Mouse (Mus musculus) layer of hippocampus, adult 8-10 months (tissue): ENCODE data around the gene Rfpl4. TPM values are rescaled to one million over a fixed set of nuclear protein-coding genes. Genes with fewer than 3 reads are reported as not detected.
"Not testable (repeated sequence)": the region's sequence is repeated elsewhere in the genome, so short reads cannot be mapped to it uniquely, and the experiment has no call there.

ENCODE experiments used
- DNase-seq, 2 experiments: peaks; one replicate each; pipeline ENCODE4 v3.0.0; 2022; ENCODE audit warnings: low spot score in 2 of 2
- microRNA-seq, 2 experiments: library from miRNA; unstranded; fragments of <30 nt; microRNA quantifications; one replicate each; pipeline ENCODE4 v1.2.0; 2022
- total RNA-seq, 4 experiments: library from RNA; stranded (reverse); gene quantifications; 2 replicates each; pipeline ENCODE4 v1.2.4; 2022

The Rfpl4 gene
- total RNA-seq, 4 experiments from 2014 or later: not detected

DNA sequence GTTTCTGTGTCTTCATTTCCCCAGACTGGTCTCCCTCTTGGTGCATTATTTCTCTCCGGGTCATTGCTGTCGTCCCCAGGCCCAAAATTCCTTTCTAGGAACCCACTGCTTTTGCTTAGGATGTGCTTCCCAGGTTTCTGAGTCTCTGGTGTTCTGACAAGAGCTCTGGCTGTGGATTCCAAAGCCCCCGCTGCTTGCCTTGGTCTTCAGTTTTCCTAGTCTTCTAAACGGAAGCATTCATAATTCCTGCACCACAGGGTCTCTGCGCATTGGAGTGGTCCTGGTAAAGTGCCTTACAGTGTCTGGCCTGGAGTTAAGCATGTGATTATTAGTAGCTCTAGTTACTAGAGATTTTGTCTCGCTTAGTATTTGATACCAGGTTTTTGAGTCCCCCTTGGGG, 35.9 kb downstream of the Rfpl4 start:
- no peak for DNase-seq

- DNase-seq: peak; percentile 95 to 97
These were observed 36.6 kb downstream of the Rfpl4 start, which contains the start of gene Epn1 for GRCm38 (mm10) chr7:5080010-5080751. Epn1 (plus strand) TSS chr7:5080235.

GRCm38 (mm10) chr7:5079365-5080009, 37.3 kb downstream of the Rfpl4 start:
- DNase-seq: not testable (repeated sequence)

DNA sequence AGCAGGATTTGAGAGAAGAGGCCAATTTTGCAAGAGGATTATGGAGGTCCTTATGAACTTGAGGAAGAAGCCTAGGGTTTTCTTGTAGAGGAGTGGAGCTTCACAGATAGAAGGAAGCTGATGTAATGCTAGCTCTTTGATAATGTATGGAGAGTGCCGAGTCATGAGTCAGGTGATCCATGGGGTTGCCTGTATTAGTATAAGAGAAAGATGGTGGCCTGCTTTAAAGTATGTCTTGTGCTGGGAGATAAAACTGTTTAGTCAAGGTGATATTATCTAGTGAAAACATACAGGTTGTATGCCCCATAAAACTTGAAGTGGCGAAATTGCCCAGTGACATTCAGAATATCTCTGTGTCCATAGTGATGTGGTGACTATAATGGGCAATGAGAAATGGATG, 39.8 kb downstream of the Rfpl4 start:
- no peak for DNase-seq

DNA sequence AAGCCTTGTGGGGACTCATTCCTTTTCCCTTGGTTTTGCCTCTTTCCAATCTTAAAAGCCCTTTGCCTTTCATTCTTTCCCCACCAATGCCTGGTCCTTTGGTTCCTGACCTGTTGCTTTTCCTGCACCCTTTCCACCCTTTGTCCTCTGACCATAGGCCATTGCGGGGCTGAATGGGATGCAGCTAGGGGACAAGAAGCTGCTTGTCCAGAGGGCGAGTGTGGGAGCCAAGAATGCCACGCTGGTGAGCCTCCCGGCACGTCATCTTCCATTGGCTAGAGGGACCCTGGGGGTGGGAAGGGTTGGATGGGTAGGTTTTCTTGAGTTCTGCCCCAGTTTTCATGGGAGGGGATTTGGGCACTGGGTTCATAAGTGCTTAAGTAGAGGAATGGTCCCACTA, 41.8 kb downstream of the Rfpl4 start:
- DNase-seq: no peak

GRCm38 (mm10) chr7:5073586-5073985, 43.2 kb downstream of the Rfpl4 start:
- DNase-seq: no peak

- no peak for DNase-seq
These were observed 51.9 kb downstream of the Rfpl4 start for GRCm38 (mm10) chr7:5064886-5065285.

DNA sequence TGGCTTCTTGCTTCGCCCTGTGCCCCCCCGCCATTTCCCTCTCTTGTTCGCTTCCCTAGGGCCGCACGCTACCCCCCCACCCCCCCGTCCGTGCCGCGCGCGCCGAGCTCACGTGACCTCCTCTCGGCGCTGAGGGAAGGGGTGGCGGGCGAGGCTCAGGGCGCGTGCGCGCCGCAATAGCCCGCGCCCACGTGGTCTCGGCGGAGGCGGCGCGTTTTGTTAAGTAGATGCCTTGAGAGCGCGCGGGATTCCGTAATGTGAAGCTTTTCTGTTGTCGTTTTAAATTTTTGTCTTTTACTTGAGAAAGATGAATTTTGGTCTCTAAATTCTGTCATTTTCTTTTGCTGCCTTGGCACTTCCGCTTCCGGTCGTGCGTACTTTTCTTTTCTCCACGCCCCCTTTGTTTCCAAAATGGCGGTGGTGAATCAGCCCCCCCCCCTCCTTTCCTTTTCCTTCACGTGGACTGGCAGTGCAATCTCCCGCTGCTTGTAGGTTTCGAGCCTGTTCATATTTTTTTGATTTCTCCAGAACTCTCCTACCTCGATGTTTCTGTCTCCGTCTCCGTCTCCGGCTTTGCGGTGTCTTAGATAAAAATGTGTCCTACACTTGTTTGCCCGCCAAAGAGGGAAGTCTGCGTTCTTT, 54.3 kb downstream of the Rfpl4 start:
- DNase-seq: peak in 1 of 2 experiments; percentile 55

- peak; percentile 88 to 91 for DNase-seq
These were observed 54.9 kb downstream of the Rfpl4 start, which contains the start of gene U2af2 for GRCm38 (mm10) chr7:5061774-5062359. U2af2 (plus strand) TSS chr7:5062143.

DNA sequence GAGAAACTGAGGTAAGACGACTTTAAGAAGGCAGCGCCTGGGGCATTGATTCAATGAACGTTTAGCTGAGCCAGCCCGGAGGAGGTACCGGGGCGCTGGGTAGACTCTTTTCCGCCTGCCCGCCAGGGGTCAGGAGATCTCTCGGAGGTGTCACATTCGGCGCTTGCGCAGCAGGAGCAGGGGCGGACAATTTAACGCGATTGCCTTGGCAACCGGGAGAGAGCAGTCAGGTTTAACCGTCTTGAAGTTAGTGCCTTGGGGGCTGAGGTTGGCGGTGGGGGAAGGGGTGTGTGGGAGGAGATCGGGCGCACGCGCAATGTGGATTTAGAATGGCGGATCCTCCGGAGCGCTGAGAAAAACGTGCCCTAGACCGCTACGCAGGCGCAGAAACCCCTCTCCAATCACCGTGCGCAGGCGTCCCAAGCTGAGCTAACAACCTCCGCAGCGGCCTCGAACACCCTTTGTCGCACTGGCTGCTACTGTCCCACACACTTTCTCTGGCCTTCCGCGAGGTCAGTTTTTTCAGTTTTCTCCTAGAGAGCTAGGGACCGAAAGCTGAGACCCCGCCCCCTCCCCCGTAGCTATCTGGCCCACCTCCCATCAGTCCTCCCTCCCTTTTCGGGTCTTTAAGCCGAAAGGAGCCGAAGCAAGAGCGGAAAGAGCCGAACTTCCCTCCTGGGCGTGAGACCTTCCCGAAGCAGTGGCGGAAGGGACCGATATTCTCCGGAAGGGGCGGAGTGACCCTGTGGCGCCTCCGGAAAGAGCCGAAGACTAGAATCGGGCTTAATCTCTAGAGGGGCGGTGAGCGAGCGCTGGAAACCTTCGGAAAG, 55.6 kb downstream of the Rfpl4 start:
- peak; percentile 98 to 99 for DNase-seq

DNA sequence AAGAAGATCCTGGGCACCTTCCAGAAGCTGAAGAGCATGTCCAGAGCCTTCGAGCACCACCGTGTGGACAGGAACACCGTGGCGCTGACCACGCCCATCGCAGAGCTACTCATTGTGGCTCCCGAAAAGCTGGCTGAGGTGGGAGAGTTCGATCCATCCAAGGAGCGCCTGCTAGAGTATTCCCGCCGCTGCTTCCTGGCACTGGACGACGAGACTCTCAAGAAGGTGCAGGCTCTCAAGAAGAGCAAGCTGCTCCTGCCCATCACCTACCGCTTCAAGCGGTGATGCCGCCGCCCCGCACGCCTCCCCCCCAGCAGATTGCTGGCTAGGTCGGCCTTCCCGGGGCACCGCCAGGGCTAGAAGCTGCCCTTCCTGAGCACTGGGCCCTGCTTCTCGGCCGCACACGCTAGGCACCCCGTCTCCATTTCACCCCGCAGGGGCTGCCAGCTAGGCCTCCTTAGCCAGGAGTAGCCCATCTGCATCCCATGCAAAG, 56.5 kb downstream of the Rfpl4 start:
- peak in 1 of 2 experiments; percentile 76 for DNase-seq

Small RNAs within 50 kb of the gene (microRNA-seq; reads per million reads assigned to microRNA genes)
- 0 reads per million in 2 experiments for gene Gm26217

Other genes with a start within 250 kb of the Rfpl4 start
- gene Isoc2b, start 246.7 kb downstream of the Rfpl4 start, total RNA-seq: 1 to 10 TPM; 4.7 to 8.9 (median 6.9) TPM
- gene Isoc2a, start 239.8 kb downstream of the Rfpl4 start, total RNA-seq: 10 to 100 TPM; 13.7 to 16.0 (median 14.2) TPM
- under 1 TPM; 0.29 to 0.77 (median 0.39) TPM for gene Gm36210, start 210.4 kb downstream of the Rfpl4 start, total RNA-seq
- gene Zfp628, start 201.7 kb downstream of the Rfpl4 start, total RNA-seq: 10 to 100 TPM; 13.0 to 15.3 (median 13.9) TPM
- 100 to 1,000 TPM in 2 of 4 experiments, 10 to 100 TPM in 2; 89.9 to 111 (median 102) TPM for gene Nat14, start 194.9 kb downstream of the Rfpl4 start, total RNA-seq
- 1 to 10 TPM; 2.8 to 5.1 (median 4.2) TPM for gene Ssc5d, start 191.2 kb downstream of the Rfpl4 start, total RNA-seq
- gene Sbk2, start 152.5 kb downstream of the Rfpl4 start, total RNA-seq: 1 to 10 TPM in 1 of 4 experiments, under 1 TPM in 2, not detected in 1; 0.58 to 1.1 (median 0.90) TPM
- 1 to 10 TPM in 2 of 4 experiments, under 1 TPM in 2; 0.71 to 1.1 (median 0.98) TPM for gene Sbk3, start 145.8 kb downstream of the Rfpl4 start, total RNA-seq
- gene Zfp579, start 120.8 kb downstream of the Rfpl4 start, total RNA-seq: 10 to 100 TPM; 23.2 to 32.9 (median 30.6) TPM
- 1 to 10 TPM; 6.0 to 8.0 (median 6.9) TPM for gene Zfp524, start 102.5 kb downstream of the Rfpl4 start, total RNA-seq
- 10 to 100 TPM; 20.7 to 25.3 (median 24.5) TPM for gene Fiz1, start 102.3 kb downstream of the Rfpl4 start, total RNA-seq
- not detected for gene Gm44973, start 101.5 kb downstream of the Rfpl4 start, total RNA-seq
- gene Zfp865, start 96.6 kb downstream of the Rfpl4 start, total RNA-seq: 10 to 100 TPM; 37.1 to 42.5 (median 38.5) TPM
- gene Ccdc106, start 96.4 kb downstream of the Rfpl4 start, total RNA-seq: 10 to 100 TPM; 45.2 to 65.9 (median 56.9) TPM
- under 1 TPM in 1 of 4 experiments, not detected in 3; 0.55 TPM for gene 4632433K11Rik, start 82.8 kb downstream of the Rfpl4 start, total RNA-seq
- gene Zfp784, start 78.5 kb downstream of the Rfpl4 start, total RNA-seq: 1 to 10 TPM; 5.6 to 6.4 (median 6.3) TPM
- 10 to 100 TPM; 22.8 to 28.6 (median 27.8) TPM for gene Zfp580, start 65.4 kb downstream of the Rfpl4 start, total RNA-seq
- 100 to 1,000 TPM; 175 to 196 (median 179) TPM for gene U2af2, start 54.8 kb downstream of the Rfpl4 start, total RNA-seq
- 100 to 1,000 TPM; 411 to 477 (median 457) TPM for gene Epn1, start 36.7 kb downstream of the Rfpl4 start, total RNA-seq
- gene Rasl2-9, start 9.0 kb upstream of the Rfpl4 start, total RNA-seq: 1 to 10 TPM in 1 of 4 experiments, under 1 TPM in 2, not detected in 1; 0.63 to 1.0 (median 0.77) TPM
- under 1 TPM in 2 of 4 experiments, not detected in 2; 0.02 to 0.04 TPM for gene Vmn1r55, start 32.7 kb upstream of the Rfpl4 start, total RNA-seq
- not detected for gene Vmn1r56, start 79.8 kb upstream of the Rfpl4 start, total RNA-seq
- gene Vmn1r57, start 101.5 kb upstream of the Rfpl4 start, total RNA-seq: not detected
- gene Gm5065, start 233.6 kb upstream of the Rfpl4 start, total RNA-seq: not detected
- not detected for gene Nlrp2, start 234.1 kb upstream of the Rfpl4 start, total RNA-seq